Mouse (Mus musculus) heart, adult 2 months (tissue): ENCODE data around the gene Gm49336.

Experiments
- CTCF ChIP-seq: fragments of 200-600 bp; IDR thresholded peaks from 2 replicates; pipeline ENCODE4 v1.8.1; 2022; ENCODE audit warnings: antibody characterized with exemption, mild to moderate bottlenecking, moderate library complexity
- EP300 ChIP-seq: fragments of 200-500 bp; IDR thresholded peaks from 2 replicates; pipeline ENCODE4 v1.6.1; 2011; ENCODE audit warnings: low read depth, low read length, control low read depth; ENCODE audit not compliant: insufficient read depth
- POLR2A ChIP-seq: fragments of 200-500 bp; IDR thresholded peaks from 2 replicates; pipeline ENCODE4 v1.6.1; 2011; ENCODE audit warnings: mild to moderate bottlenecking, low read depth, low read length, control low read depth; ENCODE audit not compliant: insufficient read depth

DNA sequence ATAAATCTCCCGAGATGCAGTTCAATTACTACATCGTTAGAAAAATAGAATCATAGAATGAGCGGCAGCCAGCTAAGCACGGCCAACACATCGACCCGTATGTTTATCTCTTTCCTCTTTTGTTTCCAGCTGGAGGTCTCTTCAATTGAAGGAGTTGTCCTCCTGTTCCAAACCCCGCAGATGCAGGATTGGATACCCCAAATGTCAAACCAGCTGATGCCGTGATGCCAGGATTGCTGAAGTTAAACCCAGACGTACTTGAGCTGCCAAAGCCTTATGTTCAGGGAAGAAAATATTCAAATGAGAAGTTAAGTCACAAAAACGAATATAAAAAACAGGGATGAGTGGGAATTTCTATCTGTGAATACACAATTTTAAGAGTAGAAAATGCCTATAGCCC is 31.4 kb downstream of the Gm49336 start:
- TF ChIP-seq CTCF (no peak), EP300 (no peak), POLR2A (no peak)
